Comparison of ENCODE assay signal across 17 mouse cellular contexts in the genomic region with DNA sequence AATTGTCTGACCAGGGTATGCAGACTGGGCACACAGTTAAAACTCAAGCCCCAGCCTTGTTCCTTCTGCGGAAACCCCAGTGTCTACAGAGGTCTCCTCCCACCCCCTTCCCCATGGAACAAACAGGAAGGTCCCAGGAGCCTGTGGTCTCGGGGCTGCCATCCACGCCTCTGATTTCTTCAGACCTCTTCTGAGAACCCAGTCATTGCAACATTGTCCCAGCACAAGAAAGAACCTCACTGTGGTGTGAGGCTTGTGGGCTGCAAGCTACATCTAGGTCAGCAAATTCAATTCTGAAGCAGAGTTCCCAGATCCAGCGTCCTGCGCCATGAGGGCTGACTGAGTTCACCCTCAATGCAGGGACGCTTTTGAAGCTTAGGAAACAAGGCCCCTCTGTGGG.
DNase-seq lines count a peak whose midpoint lies in the region; ATAC-seq and TF ChIP-seq lines count a peak whose summit lies in the region.
"Had no signal": no experiment of that assay in that cellular context is flagged by ENCODE, and none has a peak within 500 bp of the region (broad histone marks: within the 10 kb centered on the region; RNA-seq: fewer than 3 reads in every experiment).

No protein-coding gene starts in this region.

- H3K4me3 ChIP-seq in liver, postnatal 0 days (ENCODE audit: low read depth, low read length), result no peak overlapping the region
- H3K4me3 ChIP-seq in stomach, postnatal 0 days (ENCODE audit: low read depth, low read length), result no peak overlapping the region
- no peak overlapping the region for H3K4me3 ChIP-seq in forebrain, embryonic 11.5 days (ENCODE audit: low read depth, low read length)
- H3K4me3 ChIP-seq: limb, embryonic 12.5 days; stomach, embryonic 15.5 days had no signal

- H3K4me2 ChIP-seq in liver, postnatal 0 days (ENCODE audit: low read depth, low read length), result 0 out of 2 replicates have a peak overlapping the region, but pooled peaks have one; percentile 9
- no peak overlapping the region for H3K4me2 ChIP-seq in stomach, postnatal 0 days (replicated peaks; ENCODE audit: low read depth)
- H3K4me2 ChIP-seq in forebrain, embryonic 11.5 days (ENCODE audit: low read depth, low read length, severe bottlenecking), result no peak overlapping the region
- H3K4me2 ChIP-seq: heart, embryonic 11.5 days; limb, embryonic 12.5 days; stomach, embryonic 15.5 days had no signal

- H3K9ac ChIP-seq in liver, postnatal 0 days (replicated peaks), result no peak overlapping the region; the same call in 1 of the 2 replicates
- no peak overlapping the region for H3K9ac ChIP-seq in stomach, postnatal 0 days (ENCODE audit: low read length)
- H3K9ac ChIP-seq in forebrain, embryonic 11.5 days (ENCODE audit: low read length), result no peak overlapping the region
- H3K9ac ChIP-seq: limb, embryonic 12.5 days; stomach, embryonic 15.5 days had no signal

- peak overlapping the region; percentile 60 for H3K27ac ChIP-seq in liver, postnatal 0 days (ENCODE audit: low read depth)
- no peak overlapping the region for H3K27ac ChIP-seq in stomach, postnatal 0 days (replicated peaks)
- no peak overlapping the region for H3K27ac ChIP-seq in forebrain, embryonic 11.5 days (ENCODE audit: low read depth, low read length)
- H3K27ac ChIP-seq: kidney, postnatal 0 days; limb, embryonic 12.5 days; stomach, embryonic 15.5 days had no signal

- H3K9me3 ChIP-seq in liver, postnatal 0 days (ENCODE audit: low read length), result no peaks in the 10 kb centered on the region
- no peaks in the 10 kb centered on the region for H3K9me3 ChIP-seq in stomach, postnatal 0 days (ENCODE audit: control insufficient read depth, low read length)
- no peaks in the 10 kb centered on the region for H3K9me3 ChIP-seq in forebrain, embryonic 11.5 days (ENCODE audit: control insufficient read depth, low read length)
- H3K9me3 ChIP-seq: limb, embryonic 12.5 days; stomach, embryonic 15.5 days had no signal

- peak; percentile 66; the same call in 1 of the 2 replicates for TF ChIP-seq EP300 in liver, postnatal 0 days (IDR thresholded peaks at IDR 0.05; ENCODE audit: low read depth)
- TF ChIP-seq EP300 in stomach, postnatal 0 days (optimal IDR thresholded peaks at IDR 0.05), result no peak

- no peaks in the 10 kb centered on the region for H3K27me3 ChIP-seq in liver, postnatal 0 days (ENCODE audit: insufficient read depth, low read length)
- H3K27me3 ChIP-seq in stomach, postnatal 0 days (ENCODE audit: control insufficient read depth, insufficient read depth, low read length), result no peaks in the 10 kb centered on the region
- H3K27me3 ChIP-seq in forebrain, embryonic 11.5 days (ENCODE audit: control insufficient read depth, insufficient read depth, low read length), result no peaks in the 10 kb centered on the region
- H3K27me3 ChIP-seq: limb, embryonic 12.5 days; stomach, embryonic 15.5 days had no signal

- DNase-seq in adrenal gland, adult 2 months, result peak; percentile 52
- no peak for DNase-seq in adrenal gland, adult 18-20 months (ENCODE audit: low spot score in 2 of 2)
- peak; percentile 36 for DNase-seq in liver, postnatal 0 days
- DNase-seq in liver, result no peak
- peak; percentile 48 for DNase-seq in lung, postnatal 25 days (ENCODE audit: low spot score)
- DNase-seq in stomach, postnatal 0 days (ENCODE audit: low spot score), result no peak
- DNase-seq in ovary, adult 18-20 months (ENCODE audit: low spot score), result no peak
- DNase-seq in forebrain, embryonic 11.5 days (ENCODE audit: low spot score), result no peak
- DNase-seq: cerebellum, adult 18-20 months; heart, postnatal 36 days; right cerebral cortex, postnatal 4 days; thymus, postnatal 25 days had no signal

- no peaks in the 10 kb centered on the region for H3K36me3 ChIP-seq in liver, postnatal 0 days (replicated peaks; ENCODE audit: insufficient read depth, low read length)
- H3K36me3 ChIP-seq in stomach, postnatal 0 days (ENCODE audit: control insufficient read depth, insufficient read depth, low read length), result no peaks in the 10 kb centered on the region
- H3K36me3 ChIP-seq in forebrain, embryonic 11.5 days (ENCODE audit: control insufficient read depth, insufficient read depth, low read length), result no peaks in the 10 kb centered on the region
- H3K36me3 ChIP-seq: limb, embryonic 12.5 days; stomach, embryonic 15.5 days had no signal

- TF ChIP-seq CTCF in liver, postnatal 0 days (IDR thresholded peaks at IDR 0.05; ENCODE audit: low read depth), result no peak
- TF ChIP-seq CTCF in stomach, postnatal 0 days (IDR thresholded peaks at IDR 0.05; ENCODE audit: low read depth), result 0 out of 2 replicates have a peak, but pooled peaks have one; percentile 16

- 57% methylated on average over 6 of the region's 6 CpGs for WGBS in liver, postnatal 0 days (ENCODE audit: insufficient replicate concordance)
- WGBS in stomach, postnatal 0 days, result 85% methylated on average over 6 of the region's 6 CpGs
- 87% methylated on average over 6 of the region's 6 CpGs for WGBS in forebrain, embryonic 11.5 days

- ATAC-seq in liver, postnatal 0 days, result peak; percentile 62; the same call in 1 of the 2 replicates
- ATAC-seq in stomach, postnatal 0 days (ENCODE audit: low FRiP score, low TSS enrichment), result no peak
- no peak for ATAC-seq in forebrain, embryonic 11.5 days (replicated peaks; ENCODE audit: low FRiP score)
- ATAC-seq: forebrain, embryonic 14.5 days had no signal

- H3K4me1 ChIP-seq in liver, postnatal 0 days (ENCODE audit: insufficient read depth), result no peaks in the 10 kb centered on the region
- no peaks in the 10 kb centered on the region for H3K4me1 ChIP-seq in stomach, postnatal 0 days (replicated peaks; ENCODE audit: control insufficient read depth, insufficient read depth)
- H3K4me1 ChIP-seq in forebrain, embryonic 11.5 days (replicated peaks; ENCODE audit: control insufficient read depth, insufficient read depth, low read length), result no peaks in the 10 kb centered on the region
- H3K4me1 ChIP-seq: limb, embryonic 12.5 days; stomach, embryonic 15.5 days had no signal

Comparison
In these comparisons a context has a peak if more than half of its experiments do, and no peak if none do; other contexts are left out.
1. DNase-seq: peak in adrenal gland, adult 2 months (single experiment), liver, postnatal 0 days (single experiment) and lung, postnatal 25 days (single experiment); none in adrenal gland, adult 18-20 months (0 of 2), liver (single experiment), stomach, postnatal 0 days (single experiment), ovary, adult 18-20 months (single experiment) and forebrain, embryonic 11.5 days (single experiment).